Mouse (Mus musculus): ENCODE measurements around the gene Pdhb. TPM values are rescaled to one million over a fixed set of nuclear protein-coding genes. Genes with fewer than 3 reads are reported as not detected.
"Not testable (repeated sequence)": the region's sequence is repeated elsewhere in the genome, so short reads cannot be mapped to it uniquely, and the experiment has no call there.

Gene Pdhb
- total RNA-seq, 2 experiments from 2014 or later: 98.4 to 144 TPM

DNA sequence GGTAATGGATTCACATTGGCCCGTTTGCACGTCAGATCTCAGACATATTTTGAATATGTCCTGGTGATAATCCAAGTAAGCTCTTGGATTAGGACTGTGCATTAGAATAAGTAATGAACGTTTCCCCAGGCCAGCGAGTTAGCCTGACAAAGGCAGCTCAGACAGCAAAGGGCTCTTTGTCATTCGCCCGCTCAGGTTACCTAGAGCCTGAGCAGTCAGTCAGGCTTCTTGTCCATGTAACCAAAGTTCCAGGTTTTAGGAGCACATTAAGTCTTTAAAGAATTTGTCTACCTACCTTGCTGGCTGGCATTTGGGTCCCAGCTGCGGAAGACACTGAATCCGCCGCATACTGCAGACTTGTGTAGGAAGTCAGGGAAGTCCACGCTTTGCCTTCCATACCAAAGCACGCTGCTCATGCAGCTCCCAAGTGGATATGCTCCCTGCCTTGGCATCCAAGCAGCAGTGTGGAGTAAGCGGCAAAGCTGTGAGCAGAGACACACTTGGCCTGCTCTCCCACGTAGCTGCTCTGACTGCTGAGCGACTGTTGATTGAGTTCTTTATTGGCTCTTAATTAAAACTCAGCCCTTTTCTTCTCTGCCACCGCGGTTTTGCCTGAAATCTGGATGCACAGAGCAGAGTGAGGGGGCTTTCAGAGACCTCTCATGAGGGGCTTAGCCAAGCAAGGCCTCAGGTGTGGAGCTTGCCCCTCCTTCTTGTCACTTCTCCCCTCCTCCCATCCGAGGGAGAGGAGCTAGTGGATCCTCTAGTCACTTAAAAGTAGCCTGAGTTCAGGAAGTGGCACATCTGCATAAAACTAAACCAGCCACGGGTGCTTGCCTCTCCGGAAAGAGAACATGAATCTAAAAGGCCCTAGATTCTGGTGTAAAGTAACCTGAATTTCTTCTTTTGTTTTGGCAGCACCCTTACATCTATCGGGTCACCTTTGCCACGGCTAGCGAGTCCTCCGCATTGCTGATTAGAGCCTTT is 32.8 kb downstream of the Pdhb start:
- no peak for ATAC-seq (replicated peaks; ENCODE audit: poor library complexity)

GRCm38 (mm10) chr14:8135130-8135529 is 37.7 kb downstream of the Pdhb start:
- no peak for ATAC-seq (replicated peaks; ENCODE audit: poor library complexity)

DNA sequence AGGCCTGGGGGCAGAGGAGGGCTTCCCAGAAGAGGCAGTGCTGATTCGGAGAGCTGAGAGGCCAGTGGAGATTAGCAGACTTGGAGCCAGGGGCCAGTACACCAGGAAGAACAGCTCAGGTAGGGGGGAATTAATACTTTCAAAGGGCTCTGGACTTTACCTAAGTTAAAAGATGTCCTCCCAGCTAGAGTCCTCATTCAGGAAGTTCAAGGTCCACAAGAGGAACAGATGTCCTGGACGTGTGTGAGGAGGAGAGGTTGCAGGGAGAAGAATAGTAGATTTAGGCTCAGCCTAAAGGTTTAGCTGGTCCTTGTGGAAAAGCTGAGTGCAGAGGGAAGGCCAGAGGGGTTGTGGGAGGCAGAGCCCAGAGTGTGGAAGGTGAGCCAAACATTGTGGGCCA is 38.6 kb downstream of the Pdhb start:
- ATAC-seq (replicated peaks; ENCODE audit: poor library complexity): no peak

GRCm38 (mm10) chr14:8132789-8133188 is 40.0 kb downstream of the Pdhb start:
- peak; percentile 93 for ATAC-seq (replicated peaks; ENCODE audit: poor library complexity)

DNA sequence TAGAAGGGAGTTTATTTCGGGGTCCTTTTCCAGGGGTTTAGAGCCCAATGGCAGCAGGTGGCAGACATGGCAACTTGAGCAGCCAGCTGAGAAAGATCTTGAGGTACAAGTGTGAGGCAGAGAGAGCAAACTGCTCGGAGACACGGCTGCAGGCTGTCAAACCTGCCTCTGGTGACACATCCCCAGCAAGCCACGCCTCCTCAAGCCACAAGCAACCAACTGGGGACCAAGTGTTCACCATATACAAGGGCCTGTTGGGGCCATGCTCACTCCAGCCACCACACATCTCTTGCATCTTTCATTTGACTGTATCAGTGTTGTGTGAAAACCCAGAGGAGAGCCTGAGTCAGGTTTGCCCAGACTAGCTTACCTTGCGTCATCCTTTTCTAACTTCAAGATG is 44.9 kb downstream of the Pdhb start:
- ATAC-seq (replicated peaks; ENCODE audit: poor library complexity): no peak

DNA sequence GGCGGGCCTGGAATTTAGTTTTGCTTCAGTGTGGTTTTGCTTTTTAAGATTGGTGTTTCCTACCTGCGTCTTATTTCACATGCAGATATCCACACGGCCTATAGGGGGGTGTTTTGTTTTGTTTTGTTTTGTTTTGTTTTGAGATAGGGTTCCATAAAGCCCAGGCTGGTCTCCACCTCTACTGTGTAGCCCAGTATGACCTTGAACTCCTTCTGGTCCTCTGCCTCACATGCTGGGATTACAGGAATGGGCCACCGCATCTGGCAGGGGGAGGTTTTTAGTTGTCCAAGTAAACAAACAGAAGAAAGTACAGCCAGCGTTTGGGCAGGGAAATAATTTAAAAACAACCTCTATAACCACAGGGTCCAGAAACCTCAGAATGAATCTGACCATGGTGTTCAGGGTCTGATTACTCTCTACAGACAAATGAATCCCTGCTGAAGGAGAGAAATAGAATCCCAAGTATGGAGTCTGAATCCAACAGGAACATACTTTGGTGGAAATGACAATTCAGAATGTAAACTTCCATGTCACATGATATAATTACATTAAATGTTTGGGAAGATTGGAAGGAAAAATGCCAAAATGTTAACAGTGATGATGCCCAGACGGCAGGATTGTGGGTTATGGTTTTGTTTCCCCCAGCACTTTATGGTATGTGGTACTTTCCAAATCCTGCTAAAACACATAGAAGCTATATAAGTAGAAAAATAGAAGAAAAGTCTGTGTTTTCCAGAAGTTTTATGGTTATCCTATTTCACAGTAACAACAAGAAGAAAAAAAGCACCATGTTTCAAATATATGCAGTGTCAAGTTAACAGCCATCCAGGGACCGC is 48.6 kb downstream of the Pdhb start:
- ATAC-seq (replicated peaks; ENCODE audit: poor library complexity): no peak

DNA sequence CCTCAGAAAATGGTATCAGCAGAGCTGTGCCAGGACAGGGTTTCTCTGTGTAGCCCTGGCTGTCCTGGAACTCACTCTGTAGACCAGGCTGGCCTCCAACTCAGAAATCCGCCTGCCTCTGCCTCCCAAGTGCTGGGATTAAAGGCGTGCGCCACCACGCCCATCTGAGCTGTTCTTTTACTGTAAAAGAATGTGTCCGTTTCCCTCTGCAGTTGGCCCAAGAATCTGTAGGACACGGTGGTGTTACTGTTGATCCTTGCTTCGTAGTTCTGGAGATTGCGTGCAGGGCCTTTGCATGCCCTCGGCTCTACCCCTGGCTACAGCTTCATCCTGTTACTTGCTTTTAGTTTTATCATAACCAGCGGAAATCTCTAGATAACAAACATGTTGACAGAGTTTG is 49.2 kb downstream of the Pdhb start:
- not testable (repeated sequence) for ATAC-seq (replicated peaks; ENCODE audit: poor library complexity)

- no peak for ATAC-seq (replicated peaks; ENCODE audit: poor library complexity)
Measured at GRCm38 (mm10) chr14:8123141-8123540, 49.7 kb downstream of the Pdhb start.

DNA sequence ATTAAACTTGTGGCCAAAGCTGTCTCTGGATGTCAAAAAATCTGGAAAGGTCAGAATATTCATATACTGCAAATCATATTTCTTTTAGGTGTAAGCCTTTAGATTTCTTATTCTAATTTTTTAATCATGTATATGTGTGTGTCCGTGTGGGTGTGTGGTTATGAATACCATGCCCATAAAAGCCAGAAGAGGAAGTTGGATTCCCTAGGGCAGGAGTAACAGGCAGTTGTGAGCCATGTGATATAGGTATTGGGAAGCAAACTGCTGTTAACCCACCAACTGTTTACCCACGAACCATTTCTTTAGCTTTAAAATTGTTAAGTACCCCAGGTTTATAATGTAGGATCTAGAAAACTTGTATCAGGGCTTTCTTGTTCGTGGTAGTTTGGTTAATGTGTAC is 52.9 kb downstream of the Pdhb start:
- peak; percentile 59 for ATAC-seq (replicated peaks; ENCODE audit: poor library complexity)

GRCm38 (mm10) chr14:8119454-8119853 is 53.4 kb downstream of the Pdhb start:
- ATAC-seq (replicated peaks; ENCODE audit: poor library complexity): peak; percentile 54

GRCm38 (mm10) chr14:8117371-8117770 is 55.5 kb downstream of the Pdhb start:
- no peak for ATAC-seq (replicated peaks; ENCODE audit: poor library complexity)

Other genes starting within 250 kb of the Pdhb start
- not detected in 2 replicates for gene Gm45521, start 215.7 kb downstream of the Pdhb start, total RNA-seq (2015)
- gene Gm45521, start 215.7 kb downstream of the Pdhb start, total RNA-seq (2017): not detected in 2 replicates
- 0.05 and 0.12 TPM in 2 replicates for gene Dnase1l3, start 178.5 kb downstream of the Pdhb start, total RNA-seq (2015)
- gene Dnase1l3, start 178.5 kb downstream of the Pdhb start, total RNA-seq (2017): not detected in 2 replicates
- gene Abhd6, start 170.1 kb downstream of the Pdhb start, total RNA-seq (2015): 0.47 and 0.56 TPM in 2 replicates
- 0.54 TPM in 2 replicates for gene Abhd6, start 170.1 kb downstream of the Pdhb start, total RNA-seq (2017)
- 49.6 and 57.2 TPM in 2 replicates for gene Rpp14, start 92.7 kb downstream of the Pdhb start, total RNA-seq (2015)
- gene Rpp14, start 92.7 kb downstream of the Pdhb start, total RNA-seq (2017): 67.5 and 78.5 TPM in 2 replicates
- gene Pxk, start 74.8 kb downstream of the Pdhb start, total RNA-seq (2015): 34.7 and 47.1 TPM in 2 replicates
- gene Pxk, start 74.8 kb downstream of the Pdhb start, total RNA-seq (2017): 27.2 and 28.7 TPM in 2 replicates
- gene Kctd6, start 41.1 kb upstream of the Pdhb start, total RNA-seq (2015): 4.2 and 4.7 TPM in 2 replicates
- gene Kctd6, start 41.1 kb upstream of the Pdhb start, total RNA-seq (2017): 3.9 and 5.2 TPM in 2 replicates
- not detected in 2 replicates for gene Acox2, start 86.3 kb upstream of the Pdhb start, total RNA-seq (2015)
- not detected in 2 replicates for gene Acox2, start 86.3 kb upstream of the Pdhb start, total RNA-seq (2017)
- gene Fam107a, start 145.0 kb upstream of the Pdhb start, total RNA-seq (2015): not detected in 2 replicates
- not detected in 2 replicates for gene Fam107a, start 145.0 kb upstream of the Pdhb start, total RNA-seq (2017)
- not detected in 2 replicates for gene Oit1, start 205.7 kb upstream of the Pdhb start, total RNA-seq (2015)
- gene Oit1, start 205.7 kb upstream of the Pdhb start, total RNA-seq (2017): not detected in 2 replicates